Mouse (Mus musculus) lung, postnatal 25 days (tissue): ENCODE results near the gene Lpcat1.

Experiments
- DNase-seq: peaks from one replicate; pipeline ENCODE4 v3.0.0; 2022; ENCODE audit warnings: low spot score

Gene Lpcat1

DNA sequence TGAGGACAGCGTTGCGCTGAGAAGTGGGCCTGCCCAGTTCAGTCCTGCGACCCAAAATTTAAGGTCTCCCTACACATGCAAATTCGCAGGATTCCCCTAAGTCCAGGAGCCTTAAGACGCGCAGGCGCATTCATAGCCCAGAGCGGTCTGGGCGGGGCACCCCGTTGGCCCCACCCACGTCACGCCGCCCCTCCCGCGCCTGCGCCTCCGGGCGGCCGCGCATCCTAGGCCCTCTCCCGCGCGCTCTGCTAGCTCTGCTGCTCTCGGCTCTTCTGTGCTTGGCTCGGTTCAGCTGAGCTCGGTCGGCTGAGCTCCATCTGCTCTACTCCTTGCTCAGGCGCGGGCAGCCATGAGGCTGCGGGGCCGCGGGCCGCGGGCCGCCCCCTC lies at the start of gene Lpcat1:
Gene Lpcat1 (plus strand): TSS at position 164 of the 387 bp plus-strand sequence.
- DNase-seq: peak; percentile 88

DNA sequence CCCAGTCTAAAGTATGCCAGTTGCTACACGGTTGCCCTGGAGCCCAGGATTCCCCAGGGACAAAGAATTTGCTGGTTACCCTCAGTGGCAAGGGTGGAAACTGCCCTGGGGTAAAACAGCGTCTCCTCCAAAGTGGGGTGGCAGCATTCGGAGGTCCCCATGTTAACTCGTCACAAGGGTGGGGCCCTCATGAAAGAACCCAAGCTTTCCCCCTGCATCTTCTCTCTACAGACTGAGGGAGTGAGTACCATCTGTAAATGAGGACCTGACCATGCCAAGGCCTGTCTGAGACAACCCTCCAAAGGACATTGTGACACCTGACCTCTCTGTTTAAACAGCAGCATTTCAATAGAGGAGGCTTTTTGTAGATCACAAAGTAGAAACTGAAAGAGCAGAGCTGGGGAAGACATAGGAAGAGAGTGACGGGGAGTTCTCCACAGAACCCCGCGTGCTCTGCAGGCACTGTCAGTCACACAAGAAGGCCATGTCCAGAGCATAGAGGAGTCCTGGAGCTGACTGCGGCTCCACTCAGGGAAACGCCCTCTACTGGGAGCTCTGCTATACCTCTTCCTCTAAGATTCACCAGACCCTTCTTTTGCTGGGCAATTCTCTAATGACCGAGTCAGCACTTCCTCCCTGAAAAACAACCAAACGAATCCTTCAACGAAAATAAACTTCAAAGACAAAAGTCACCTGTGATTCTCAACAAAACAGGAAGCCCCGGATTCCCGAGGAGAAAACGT lies 49.3 kb upstream of the Lpcat1 start:
- DNase-seq: peak; percentile 46

DNA sequence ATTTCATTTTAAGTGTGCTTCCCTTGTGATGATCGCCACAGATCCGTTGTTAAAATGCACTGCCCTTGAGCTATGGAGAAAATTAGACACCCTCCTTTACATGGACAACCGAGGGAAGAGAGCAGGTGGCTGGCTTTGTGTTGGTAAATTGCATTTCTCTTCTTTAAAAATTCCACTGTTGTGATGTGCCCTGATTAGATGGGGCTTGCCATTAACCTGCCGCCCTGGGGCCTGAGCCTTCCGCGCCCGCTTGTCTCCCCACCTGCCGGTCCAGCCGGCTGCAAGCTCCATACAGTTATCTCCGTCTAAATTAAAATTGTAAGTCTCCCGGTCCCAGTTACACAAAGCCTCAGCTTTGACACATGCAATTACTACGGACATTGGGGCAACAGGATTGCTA lies 48.7 kb upstream of the Lpcat1 start:
- no peak for DNase-seq

DNA sequence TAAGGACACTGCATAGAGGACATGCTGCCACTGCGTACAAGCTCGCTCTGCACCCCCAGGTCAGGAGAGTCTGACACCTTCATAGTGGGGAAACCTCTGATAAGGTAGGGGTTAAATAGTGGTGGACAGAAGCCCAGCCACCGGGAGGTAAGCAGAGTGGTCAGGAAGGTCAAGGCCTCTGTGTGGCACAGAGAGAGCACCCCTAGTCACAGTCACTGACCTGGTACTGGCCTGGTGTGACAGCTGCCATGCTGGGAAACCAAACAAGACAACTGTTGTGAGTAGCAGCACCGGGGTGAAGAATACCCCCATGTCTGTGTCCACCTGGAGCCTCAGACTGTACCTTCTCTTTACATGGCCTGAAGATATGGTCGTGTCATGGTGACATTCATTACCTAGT lies 47.8 kb upstream of the Lpcat1 start:
- no peak for DNase-seq

DNA sequence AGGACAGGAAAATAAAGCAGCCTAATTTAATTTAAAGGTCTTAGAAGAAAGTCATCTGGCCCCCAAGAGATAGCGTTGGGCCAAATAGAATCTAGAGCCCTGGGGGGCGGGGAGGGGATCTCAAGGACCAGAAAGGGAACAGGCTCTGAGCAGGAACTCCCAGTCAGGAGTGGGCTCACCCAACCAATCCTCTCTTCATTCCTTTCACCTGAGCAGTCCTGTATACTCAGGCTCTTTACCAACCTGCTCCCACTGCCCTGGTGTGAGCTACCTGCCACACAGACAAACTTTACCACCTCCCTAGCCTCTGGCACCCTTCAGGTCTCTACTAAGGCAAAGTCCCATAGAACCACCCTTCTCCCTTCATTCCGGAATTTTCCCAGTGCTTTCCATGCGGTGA lies 44.0 kb upstream of the Lpcat1 start:
- no peak for DNase-seq

DNA sequence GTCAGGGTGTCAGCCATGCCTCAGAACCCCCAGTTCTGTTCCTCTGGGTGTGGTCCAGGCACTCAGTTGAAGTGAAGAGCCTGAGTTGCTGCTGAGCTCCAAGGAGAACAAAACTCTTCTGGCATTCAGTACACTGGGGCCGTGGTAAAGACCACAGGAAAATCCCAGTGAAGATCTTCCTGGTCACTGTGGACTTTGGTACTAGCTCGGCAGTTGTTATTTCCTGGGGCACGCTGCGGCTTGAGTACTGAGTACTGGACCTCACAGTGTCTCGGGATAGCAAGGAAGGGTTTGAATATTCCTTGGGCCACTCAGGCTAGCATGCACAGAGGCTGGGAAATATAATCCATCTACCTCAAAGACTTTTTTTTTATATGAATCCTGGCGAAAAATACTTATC lies 42.0 kb upstream of the Lpcat1 start:
- DNase-seq: no peak

DNA sequence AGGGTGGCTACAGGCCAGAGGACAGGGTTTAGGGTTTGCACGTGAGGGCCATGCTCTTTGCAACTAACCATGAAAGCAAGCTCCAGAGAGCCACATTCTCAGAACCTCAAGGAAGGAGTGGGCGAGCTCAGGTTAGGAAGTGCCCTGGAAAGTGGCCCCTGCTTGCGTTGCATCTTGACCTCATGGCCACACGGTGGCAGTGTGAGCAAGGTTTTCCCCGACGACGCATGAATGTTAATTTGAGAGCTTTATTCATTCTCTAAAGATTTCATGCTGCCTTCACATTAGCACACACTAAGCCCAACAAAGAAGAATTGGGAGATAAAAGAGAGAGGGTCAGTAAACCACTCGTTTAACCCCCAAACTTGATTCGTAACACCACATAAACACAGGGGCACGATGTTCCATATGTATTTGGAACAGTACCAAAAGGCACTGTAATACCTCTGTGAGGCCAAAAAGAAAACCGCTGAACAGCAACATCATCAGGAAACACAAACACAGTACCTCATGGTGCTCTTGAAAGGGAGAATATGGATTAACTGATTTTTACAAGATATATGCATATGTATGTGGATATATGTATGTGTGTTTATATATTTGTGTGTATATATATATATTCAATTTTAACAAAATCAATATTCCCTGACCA lies 41.0 kb upstream of the Lpcat1 start:
- DNase-seq: peak; percentile 74

DNA sequence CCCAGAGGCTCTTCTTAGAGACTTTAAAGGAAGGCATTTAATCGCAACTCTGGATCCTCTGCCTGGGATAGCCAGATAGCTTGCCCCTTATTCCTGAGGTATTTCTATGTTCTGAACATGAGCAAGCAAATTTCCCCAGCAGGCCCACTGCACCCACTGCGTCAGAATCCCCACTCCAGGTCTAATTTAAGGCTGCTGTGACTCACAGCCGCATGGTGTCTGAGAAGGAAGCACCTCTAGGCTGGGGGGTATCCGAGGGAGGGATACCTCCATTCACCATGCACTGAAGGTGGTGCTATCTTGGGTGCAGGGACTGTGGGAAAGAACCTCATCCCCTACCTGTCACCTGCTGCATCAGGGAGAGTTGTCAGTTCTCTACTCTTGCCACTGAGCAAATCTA lies 40.4 kb upstream of the Lpcat1 start:
- no peak for DNase-seq

DNA sequence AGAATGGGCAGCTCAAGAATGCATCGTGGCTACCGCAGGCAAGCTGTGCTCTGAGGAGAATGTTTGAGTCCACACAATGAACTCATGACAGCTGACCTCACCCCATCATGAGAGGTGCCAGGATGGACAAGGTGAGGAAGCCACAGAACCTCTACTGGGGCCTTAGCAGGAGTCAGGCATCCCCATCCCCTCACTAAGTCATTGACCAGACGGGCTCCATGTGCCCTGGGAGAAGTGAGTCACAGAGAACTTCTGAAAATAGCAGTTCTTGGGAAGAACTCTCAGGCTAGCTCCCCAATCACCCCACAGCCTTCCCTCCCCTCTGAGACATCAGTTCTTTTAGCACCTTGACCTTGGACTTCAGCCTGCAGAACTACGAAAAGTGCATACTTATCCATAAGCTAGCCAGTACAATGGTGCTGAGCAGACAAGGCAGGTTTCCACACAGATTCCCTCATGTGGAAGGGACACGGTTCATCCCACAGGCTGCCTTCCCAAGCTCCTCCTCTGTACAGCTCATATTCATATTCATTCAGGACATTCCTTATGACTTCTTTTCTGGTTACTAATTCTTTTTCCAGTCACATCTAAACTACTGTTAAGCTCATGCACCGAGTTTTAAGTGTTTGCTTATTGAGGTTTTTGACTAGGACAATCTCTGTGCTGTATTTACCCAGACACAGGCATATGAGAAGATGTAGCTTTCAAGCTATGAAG lies 37.2 kb upstream of the Lpcat1 start:
- DNase-seq: no peak

DNA sequence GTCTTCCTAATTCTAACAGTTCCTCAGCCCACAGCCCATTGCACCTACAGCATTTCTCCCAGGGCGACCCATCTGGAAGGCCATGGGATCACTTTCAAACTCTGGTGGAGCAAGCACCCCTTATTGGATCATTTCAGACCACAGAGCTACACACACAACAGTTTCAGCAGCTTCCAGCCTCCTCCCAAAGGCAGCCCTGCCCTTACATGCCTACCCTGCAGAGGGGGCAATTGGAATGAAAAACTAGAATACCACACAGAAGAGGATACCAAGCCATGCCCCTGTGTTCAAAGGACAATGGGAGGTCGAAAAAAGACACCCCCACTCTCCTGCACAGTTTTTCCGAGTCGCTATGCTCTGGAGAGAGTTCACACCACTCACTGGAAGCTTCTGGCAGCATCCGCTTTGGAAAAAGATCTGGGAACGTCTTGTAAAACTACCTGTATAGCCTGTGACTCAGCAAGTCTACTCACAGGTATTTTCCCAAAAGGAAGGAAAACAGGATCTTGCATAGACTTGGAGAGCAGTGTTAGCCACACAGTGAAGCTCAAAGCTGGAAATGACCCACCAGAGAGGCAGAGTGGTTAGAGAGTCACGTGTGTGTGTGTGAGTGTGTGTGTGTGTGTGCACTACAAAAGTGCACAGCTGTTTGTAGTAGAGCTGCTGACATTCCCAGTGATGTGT lies 34.4 kb upstream of the Lpcat1 start:
- DNase-seq: peak; percentile 41

DNA sequence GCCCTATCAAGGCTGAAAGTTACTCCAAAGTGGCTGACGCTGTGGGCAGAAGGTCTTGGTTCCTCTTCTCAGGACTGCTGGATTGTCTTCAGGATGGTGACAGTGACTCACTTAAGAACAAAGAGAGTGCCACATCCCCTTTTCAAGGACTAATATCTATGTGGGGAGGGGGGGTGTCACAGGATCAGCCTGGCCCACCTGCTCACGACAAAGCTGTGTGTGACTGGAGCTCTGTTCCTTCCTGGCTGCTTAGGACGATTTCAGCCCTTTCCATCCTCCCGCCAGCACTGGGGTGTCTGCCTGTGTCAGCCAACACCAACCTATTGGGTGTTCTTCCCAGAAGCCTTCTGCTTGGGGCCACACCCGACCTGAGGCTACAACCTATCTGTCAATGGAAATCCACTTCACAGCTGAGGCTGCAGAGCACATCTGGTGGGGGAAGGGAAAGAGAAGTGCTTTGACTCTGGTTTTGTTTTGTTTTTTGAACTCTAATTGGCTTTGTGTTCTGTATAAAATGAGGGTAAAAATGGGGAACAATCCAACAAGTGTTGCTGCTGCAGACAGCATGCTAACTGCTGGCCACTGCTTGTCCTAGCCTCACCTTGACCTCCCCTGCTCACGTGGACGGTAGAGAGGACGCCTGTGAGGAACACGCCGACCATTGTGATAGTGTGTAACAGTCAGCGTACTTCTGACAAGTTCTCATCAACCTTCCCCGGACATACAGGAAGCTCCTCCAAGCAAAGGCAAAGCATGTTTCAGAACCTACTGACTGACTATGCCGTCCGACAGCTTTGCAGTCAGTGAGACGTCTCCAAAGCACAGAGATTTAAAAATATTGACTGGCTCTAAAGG lies 33.1 kb upstream of the Lpcat1 start:
- no peak for DNase-seq

DNA sequence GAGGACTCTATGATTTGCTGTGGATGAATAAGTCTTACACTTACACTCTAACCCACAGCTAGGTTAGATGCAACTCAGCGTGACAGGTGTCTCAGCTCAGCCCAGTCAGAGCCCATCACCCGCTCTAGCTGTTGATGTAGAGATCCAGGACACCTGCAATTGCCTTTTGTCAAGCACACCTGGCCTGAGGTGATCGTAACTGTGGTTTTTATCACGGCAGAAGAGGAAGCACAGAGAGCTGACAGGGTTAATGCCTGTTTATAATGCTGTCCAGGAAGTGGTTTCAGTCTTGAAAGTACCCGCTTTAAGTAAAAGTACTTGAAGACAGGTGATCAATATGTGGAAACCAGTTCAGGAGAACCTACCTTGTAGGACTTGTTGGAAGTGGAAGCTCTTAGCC lies 32.3 kb upstream of the Lpcat1 start:
- DNase-seq: no peak

DNA sequence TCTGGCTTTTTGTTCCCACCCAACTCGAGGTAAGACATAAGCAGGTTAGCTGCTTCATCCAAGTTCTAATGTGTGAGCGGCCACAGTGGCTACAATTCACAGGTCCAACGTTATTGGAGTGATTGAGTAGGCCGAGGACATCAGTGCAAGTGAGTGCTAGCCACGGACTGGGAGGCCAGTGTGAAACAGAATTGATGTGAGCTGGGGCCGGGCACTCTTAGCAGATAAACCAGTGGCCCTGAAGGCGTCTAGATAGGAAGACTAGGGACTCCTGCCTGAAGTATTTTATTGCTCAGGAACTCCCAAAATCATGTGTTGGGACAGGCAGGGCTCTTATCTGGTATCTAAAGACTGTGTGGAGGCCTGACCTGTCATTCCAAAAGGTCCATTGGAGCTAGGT lies 31.3 kb upstream of the Lpcat1 start:
- DNase-seq: no peak

DNA sequence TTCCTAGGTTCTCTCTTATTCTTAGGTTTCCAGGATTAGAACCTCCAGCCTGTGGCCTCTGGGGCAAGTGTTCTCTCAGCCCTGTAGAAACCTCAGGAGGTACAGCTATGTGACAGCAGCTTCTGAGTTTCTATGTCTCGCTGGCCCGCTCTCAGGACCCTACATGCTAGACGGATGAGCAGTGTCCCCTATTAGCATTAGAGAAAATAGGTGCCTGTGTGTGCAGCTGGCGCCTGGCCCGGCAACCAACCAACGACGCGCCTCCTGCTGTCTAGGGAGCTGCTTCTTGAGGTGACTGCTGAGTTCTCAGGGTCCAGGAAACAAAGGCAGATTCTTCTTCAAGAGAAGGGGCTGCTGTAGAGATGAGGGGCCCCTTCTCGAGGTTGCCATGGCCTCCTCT lies 27.9 kb upstream of the Lpcat1 start:
- DNase-seq: no peak

DNA sequence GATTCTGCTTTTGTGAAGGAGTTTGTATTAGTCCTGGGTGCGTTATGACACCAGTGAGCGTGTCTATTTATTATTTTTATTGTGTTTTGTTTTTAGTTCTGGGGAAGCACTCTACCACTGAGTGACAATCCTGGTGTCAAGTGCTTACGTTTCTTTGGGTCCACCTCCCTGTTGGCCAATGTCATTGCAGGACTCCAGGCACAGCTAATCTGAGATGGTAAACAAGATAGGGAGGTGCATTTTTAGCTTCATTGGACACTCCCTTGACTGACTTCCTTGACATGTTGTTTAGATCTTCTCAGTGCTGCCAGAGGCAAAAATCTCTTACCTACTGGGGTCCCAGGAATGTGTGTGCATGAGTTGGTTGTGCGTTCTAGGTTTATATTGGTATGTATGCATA lies 26.0 kb upstream of the Lpcat1 start:
- peak; percentile 74 for DNase-seq

DNA sequence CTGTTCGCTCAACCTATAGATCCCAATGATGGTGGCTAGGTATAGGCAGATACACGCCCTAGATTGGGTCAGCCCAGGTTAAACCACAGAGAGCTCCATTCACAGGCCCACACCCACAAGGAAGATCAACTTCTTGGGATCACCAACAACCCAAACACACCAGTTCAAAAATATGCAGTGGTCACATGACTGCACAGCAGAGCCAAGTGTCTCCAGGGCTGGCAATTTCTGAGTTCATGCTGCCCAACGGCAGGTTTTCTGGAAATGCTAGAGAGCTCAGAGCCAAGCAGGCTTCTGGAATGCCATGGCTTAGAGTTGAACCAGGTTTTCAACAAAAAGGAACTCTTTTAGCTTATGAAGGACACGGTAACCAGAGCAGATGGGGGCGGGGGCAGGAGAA lies 25.3 kb upstream of the Lpcat1 start:
- DNase-seq: no peak

DNA sequence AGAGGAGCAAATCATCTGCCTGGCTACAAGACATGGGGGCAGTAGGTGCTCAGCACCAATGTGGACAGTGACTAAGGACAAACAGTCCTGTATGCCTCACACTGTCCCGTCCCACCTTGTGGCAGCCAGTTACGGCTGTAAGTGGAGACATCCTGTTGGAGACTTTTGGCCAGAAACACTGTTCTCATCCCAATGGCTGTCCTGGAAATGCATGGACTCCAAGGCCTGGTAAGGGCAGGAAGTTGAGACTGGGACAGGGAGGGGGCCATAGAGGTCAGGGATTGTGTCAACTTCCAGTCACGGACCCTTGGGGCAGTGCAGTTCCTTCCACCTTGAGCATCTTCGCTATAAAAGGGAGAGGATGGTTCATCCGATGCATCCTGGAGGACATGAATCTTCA lies 24.6 kb upstream of the Lpcat1 start:
- no peak for DNase-seq

DNA sequence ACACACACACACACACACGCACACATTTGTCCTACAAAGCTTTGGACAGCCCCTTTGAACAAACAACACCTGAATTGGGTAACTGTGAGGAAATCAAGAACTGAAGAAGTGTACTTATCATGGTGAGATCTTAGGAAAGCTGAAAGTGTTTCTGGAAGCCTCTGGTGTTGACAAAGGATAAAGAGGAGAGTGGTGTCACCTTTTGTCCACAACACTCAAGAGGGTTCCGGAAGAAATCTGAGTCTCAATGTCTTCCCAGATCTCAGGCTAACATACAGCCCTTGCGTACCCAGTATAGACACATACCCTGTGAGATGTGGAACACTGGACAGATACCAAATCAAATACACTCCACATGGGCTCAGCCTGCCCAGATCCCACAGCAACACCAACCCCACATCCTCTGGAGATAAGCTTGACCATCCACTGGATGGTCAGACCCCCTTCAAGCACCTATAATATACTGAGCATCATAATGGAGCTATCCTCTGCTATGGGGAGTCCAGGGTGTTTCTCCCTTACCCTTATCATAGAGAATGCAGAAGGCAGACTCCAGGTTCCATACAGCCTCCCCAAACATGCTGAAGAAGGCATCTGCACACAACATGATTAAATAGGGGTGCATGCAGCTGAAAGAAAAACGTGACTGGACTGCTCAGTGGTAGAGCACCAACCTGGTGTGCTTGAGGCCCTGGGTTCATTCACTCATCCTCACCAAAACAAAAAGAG lies 23.7 kb upstream of the Lpcat1 start:
- peak; percentile 65 for DNase-seq

DNA sequence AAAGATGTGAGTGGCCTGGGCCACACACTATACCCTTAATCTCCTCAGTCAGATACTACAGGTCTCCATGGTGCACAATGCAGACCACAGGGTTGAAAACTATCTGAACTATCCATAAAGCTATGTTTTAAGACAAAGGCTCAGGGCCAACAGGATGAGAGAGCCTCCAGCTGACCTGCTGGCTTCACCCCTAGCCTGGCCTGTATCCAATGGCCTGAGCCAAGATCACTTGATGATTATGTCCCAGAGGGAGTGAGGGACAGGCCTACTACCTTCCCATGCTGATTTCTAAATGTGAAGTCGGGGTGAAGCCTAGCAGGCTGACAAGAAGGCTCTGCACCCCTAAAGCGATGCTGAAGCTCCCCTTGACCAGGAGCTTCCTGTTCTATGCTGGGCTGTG lies 21.9 kb upstream of the Lpcat1 start:
- DNase-seq: peak; percentile 54

DNA sequence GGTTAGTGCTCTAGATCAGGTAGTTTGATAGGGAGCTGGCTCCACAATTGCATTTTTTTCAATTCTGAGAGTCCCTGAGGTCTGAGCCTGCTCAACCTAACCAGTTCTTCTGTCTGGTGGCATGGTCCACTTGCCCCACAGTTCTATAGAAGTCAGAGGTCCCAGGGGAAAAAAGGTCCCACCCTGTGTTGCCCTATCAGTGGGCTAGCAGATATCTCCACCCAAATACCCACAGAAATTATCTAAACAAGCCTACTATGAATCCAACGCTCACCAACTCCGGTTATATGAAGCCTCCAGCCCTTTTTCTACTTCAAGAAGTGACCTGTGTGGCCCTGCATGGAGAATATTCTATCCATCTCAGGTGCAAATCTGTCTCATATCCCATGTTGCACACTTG lies 20.9 kb upstream of the Lpcat1 start:
- no peak for DNase-seq

DNA sequence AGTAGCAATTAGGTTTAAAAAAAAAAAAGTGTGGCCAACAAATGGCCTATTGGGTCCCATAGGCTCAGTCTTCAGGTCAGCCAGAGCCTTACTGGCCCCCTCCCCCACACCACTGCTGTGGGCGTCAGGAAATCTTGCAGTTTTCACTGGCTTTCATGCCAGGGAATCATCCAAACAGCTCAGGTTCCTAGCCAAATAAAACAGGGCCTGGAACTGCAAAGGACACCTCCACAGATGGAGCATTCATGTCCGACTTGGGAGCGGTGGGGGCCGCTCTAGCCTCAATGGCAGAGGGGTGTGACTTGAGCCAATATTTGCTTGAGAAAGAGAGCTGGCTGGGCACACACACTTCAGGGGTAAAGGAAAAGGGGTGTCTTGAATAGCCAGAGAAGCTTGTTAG lies 20.5 kb upstream of the Lpcat1 start:
- DNase-seq: peak; percentile 67
